Mouse (Mus musculus): ENCODE results near the gene Fdxacb1. TPM values are rescaled to one million over a fixed set of nuclear protein-coding genes. Genes with fewer than 3 reads are reported as not detected.

Fdxacb1 gene
- total and polyA plus RNA-seq, 2 experiments from 2014 or later = 7.9 to 10.0 TPM

DNA sequence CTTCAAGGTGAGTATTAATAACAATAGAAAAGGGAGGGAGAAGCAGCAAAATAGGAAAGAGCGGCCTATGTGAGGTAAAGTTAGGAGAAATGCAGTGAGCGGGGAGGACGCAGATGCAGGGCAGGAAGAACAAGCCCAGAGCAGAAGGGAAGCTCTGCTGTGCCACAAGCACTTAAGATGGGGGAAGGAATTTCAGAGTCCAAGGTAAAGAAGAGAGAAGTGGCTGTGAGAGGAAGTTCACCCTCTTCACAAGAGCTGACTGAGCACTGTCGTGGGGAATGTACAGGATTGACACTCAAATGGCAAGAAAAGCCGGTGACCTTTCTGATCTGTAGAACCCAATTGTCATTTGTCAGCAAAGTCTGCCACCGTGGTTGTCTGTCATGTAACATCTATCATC lies 50.0 kb downstream of the Fdxacb1 start:
- no peaks in the 10 kb centered on the region for H3K4me1 ChIP-seq (ENCODE audit: control insufficient read depth, insufficient read depth)
- no peak overlapping the region for H3K4me3 ChIP-seq (ENCODE audit: low read depth, low read length)
- no peak overlapping the region for H3K9ac ChIP-seq (replicated peaks; ENCODE audit: low read depth, low read length)
- TF ChIP-seq CTCF (IDR thresholded peaks at IDR 0.05; ENCODE audit: low read depth) = no peak
- TF ChIP-seq EP300 (IDR thresholded peaks at IDR 0.05; ENCODE audit: low read depth) = no peak
- ATAC-seq (ENCODE audit: insufficient read depth, low read depth) (no peak), DNase-seq (ENCODE audit: low spot score) (no peak)
- H3K4me2 ChIP-seq (ENCODE audit: low read depth, low read length) = no peak overlapping the region
- H3K9me3 ChIP-seq (replicated peaks; ENCODE audit: control insufficient read depth, low read length) = no peaks in the 10 kb centered on the region
- no peaks in the 10 kb centered on the region for H3K27me3 ChIP-seq (ENCODE audit: control insufficient read depth, insufficient read depth, low read length)
- WGBS = 84% methylated on average over 6 of the region's 6 CpGs
- peaks cover 29% of the 10 kb centered on the region for H3K36me3 ChIP-seq (replicated peaks; ENCODE audit: control insufficient read depth, insufficient read depth, low read length)
- no peak overlapping the region for H3K27ac ChIP-seq (ENCODE audit: low read depth)

DNA sequence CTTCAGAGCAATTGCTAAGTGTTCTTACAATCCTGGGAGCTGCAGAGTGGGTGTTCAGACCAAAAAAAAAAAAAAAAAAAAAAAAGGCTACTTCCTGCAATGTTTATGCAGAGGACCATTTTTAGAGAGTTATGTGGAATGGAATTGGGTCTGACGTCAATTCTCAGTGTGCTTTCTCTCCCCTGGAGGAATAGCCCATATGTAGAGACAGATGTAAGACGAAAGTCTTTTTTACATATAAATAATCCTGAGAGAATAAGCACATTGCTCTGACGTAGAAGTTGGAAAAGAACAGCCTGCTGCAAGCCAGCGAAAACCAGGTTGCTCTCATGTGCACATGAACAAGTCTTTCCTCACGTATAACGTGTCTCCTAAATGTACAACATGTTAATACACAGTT lies 51.7 kb downstream of the Fdxacb1 start:
- Histone ChIP-seq H3K4me3 (ENCODE audit: low read depth, low read length) (no peak overlapping the region), H3K27ac (ENCODE audit: low read depth) (no peak overlapping the region), H3K9ac (replicated peaks; ENCODE audit: low read depth, low read length) (no peak overlapping the region), H3K9me3 (replicated peaks; ENCODE audit: control insufficient read depth, low read length) (no peaks in the 10 kb centered on the region), H3K4me2 (ENCODE audit: low read depth, low read length) (no peak overlapping the region), H3K4me1 (ENCODE audit: control insufficient read depth, insufficient read depth) (no peaks in the 10 kb centered on the region), H3K27me3 (ENCODE audit: control insufficient read depth, insufficient read depth, low read length) (no peaks in the 10 kb centered on the region), H3K36me3 (replicated peaks; ENCODE audit: control insufficient read depth, insufficient read depth, low read length) (peaks cover 29% of the 10 kb centered on the region)
- WGBS = 89% methylated on average over 6 of the region's 6 CpGs
- no peak for DNase-seq (ENCODE audit: low spot score)
- no peak for TF ChIP-seq EP300 (IDR thresholded peaks at IDR 0.05; ENCODE audit: low read depth)
- no peak for TF ChIP-seq CTCF (IDR thresholded peaks at IDR 0.05; ENCODE audit: low read depth)
- no peak for ATAC-seq (ENCODE audit: insufficient read depth, low read depth)

GRCm38 (mm10) chr9:50821651-50822050 lies 53.6 kb downstream of the Fdxacb1 start:
- Histone ChIP-seq H3K36me3 (replicated peaks; ENCODE audit: control insufficient read depth, insufficient read depth, low read length) (peaks cover 29% of the 10 kb centered on the region), H3K27ac (ENCODE audit: low read depth) (no peak overlapping the region), H3K4me1 (ENCODE audit: control insufficient read depth, insufficient read depth) (no peaks in the 10 kb centered on the region), H3K9me3 (replicated peaks; ENCODE audit: control insufficient read depth, low read length) (no peaks in the 10 kb centered on the region), H3K4me3 (ENCODE audit: low read depth, low read length) (no peak overlapping the region), H3K27me3 (ENCODE audit: control insufficient read depth, insufficient read depth, low read length) (no peaks in the 10 kb centered on the region), H3K9ac (replicated peaks; ENCODE audit: low read depth, low read length) (no peak overlapping the region), H3K4me2 (ENCODE audit: low read depth, low read length) (no peak overlapping the region)
- no peak for DNase-seq (ENCODE audit: low spot score)
- ATAC-seq (ENCODE audit: insufficient read depth, low read depth) = no peak
- no peak for TF ChIP-seq EP300 (IDR thresholded peaks at IDR 0.05; ENCODE audit: low read depth)
- WGBS = 94% methylated on average over 6 of the region's 6 CpGs

DNA sequence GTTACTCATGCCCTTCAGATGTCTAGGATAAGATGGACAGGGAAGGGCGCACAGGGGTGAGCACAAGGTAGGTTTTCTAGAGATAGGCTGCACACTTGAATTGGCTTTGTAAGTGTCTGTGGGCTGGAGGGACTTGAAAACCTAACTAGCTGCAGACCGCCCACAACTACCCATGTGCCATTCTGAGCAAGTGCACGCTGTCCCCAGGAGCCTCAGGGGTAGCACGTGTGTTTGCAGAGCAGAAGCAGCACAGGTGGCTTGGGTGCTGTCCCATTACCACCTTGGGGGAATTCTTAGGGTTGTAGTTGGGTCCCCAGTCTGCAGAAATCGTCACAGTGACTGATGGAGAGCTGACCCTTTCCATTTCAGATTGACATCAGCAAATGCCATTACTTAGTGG lies 54.2 kb downstream of the Fdxacb1 start:
- WGBS = 87% methylated on average over 5 of the region's 5 CpGs
- Histone ChIP-seq H3K27ac (ENCODE audit: low read depth) (no peak overlapping the region), H3K4me2 (ENCODE audit: low read depth, low read length) (no peak overlapping the region), H3K4me3 (ENCODE audit: low read depth, low read length) (no peak overlapping the region), H3K9me3 (replicated peaks; ENCODE audit: control insufficient read depth, low read length) (no peaks in the 10 kb centered on the region), H3K27me3 (ENCODE audit: control insufficient read depth, insufficient read depth, low read length) (no peaks in the 10 kb centered on the region), H3K9ac (replicated peaks; ENCODE audit: low read depth, low read length) (no peak overlapping the region), H3K4me1 (ENCODE audit: control insufficient read depth, insufficient read depth) (no peaks in the 10 kb centered on the region), H3K36me3 (replicated peaks; ENCODE audit: control insufficient read depth, insufficient read depth, low read length) (peaks cover 29% of the 10 kb centered on the region)
- TF ChIP-seq CTCF (IDR thresholded peaks at IDR 0.05; ENCODE audit: low read depth) (no peak), EP300 (IDR thresholded peaks at IDR 0.05; ENCODE audit: low read depth) (no peak)
- no peak for DNase-seq (ENCODE audit: low spot score)
- ATAC-seq (ENCODE audit: insufficient read depth, low read depth) = no peak

Other genes with a start within 250 kb of the Fdxacb1 start
- gene Pts, start 239.5 kb upstream of the Fdxacb1 start, total RNA-seq (2014; rRNA removed; ENCODE audit: low replicate concordance) = 29.7 and 147 TPM in 2 replicates
- gene Pts, start 239.5 kb upstream of the Fdxacb1 start, polyA plus RNA-seq (2015; fragmentation: Nextera tagmentation; extraction: Ambion mirVana) = 93.1 and 97.8 TPM in 2 replicates
- gene Il18, start 213.4 kb upstream of the Fdxacb1 start, total RNA-seq (2014; rRNA removed; ENCODE audit: low replicate concordance) = 0.46 and 2.4 TPM in 2 replicates
- 2.9 and 4.7 TPM in 2 replicates for gene Il18, start 213.4 kb upstream of the Fdxacb1 start, polyA plus RNA-seq (2015; fragmentation: Nextera tagmentation; extraction: Ambion mirVana)
- gene Bco2, start 213.1 kb upstream of the Fdxacb1 start, total RNA-seq (2014; rRNA removed; ENCODE audit: low replicate concordance) = not detected in 2 replicates
- 0.07 TPM in 1 of 2 replicates, not detected in the other for gene Bco2, start 213.1 kb upstream of the Fdxacb1 start, polyA plus RNA-seq (2015; fragmentation: Nextera tagmentation; extraction: Ambion mirVana)
- gene Tex12, start 206.9 kb upstream of the Fdxacb1 start, total RNA-seq (2014; rRNA removed; ENCODE audit: low replicate concordance) = not detected in 2 replicates
- gene Tex12, start 206.9 kb upstream of the Fdxacb1 start, polyA plus RNA-seq (2015; fragmentation: Nextera tagmentation; extraction: Ambion mirVana) = not detected in 2 replicates
- gene Sdhd, start 164.4 kb upstream of the Fdxacb1 start, total RNA-seq (2014; rRNA removed; ENCODE audit: low replicate concordance) = 980 and 992 TPM in 2 replicates
- 1,236 and 1,240 TPM in 2 replicates for gene Sdhd, start 164.4 kb upstream of the Fdxacb1 start, polyA plus RNA-seq (2015; fragmentation: Nextera tagmentation; extraction: Ambion mirVana)
- 115 and 163 TPM in 2 replicates for gene Timm8b, start 164.3 kb upstream of the Fdxacb1 start, total RNA-seq (2014; rRNA removed; ENCODE audit: low replicate concordance)
- gene Timm8b, start 164.3 kb upstream of the Fdxacb1 start, polyA plus RNA-seq (2015; fragmentation: Nextera tagmentation; extraction: Ambion mirVana) = 445 and 461 TPM in 2 replicates
- gene Pih1d2, start 150.9 kb upstream of the Fdxacb1 start, total RNA-seq (2014; rRNA removed; ENCODE audit: low replicate concordance) = 0.27 TPM in 1 of 2 replicates, not detected in the other
- gene Pih1d2, start 150.9 kb upstream of the Fdxacb1 start, polyA plus RNA-seq (2015; fragmentation: Nextera tagmentation; extraction: Ambion mirVana) = 1.2 and 1.5 TPM in 2 replicates
- 10.0 and 14.5 TPM in 2 replicates for gene Nkapd1, start 150.8 kb upstream of the Fdxacb1 start, total RNA-seq (2014; rRNA removed; ENCODE audit: low replicate concordance)
- gene Nkapd1, start 150.8 kb upstream of the Fdxacb1 start, polyA plus RNA-seq (2015; fragmentation: Nextera tagmentation; extraction: Ambion mirVana) = 13.4 and 14.3 TPM in 2 replicates
- 155 and 215 TPM in 2 replicates for gene Dlat, start 108.5 kb upstream of the Fdxacb1 start, total RNA-seq (2014; rRNA removed; ENCODE audit: low replicate concordance)
- gene Dlat, start 108.5 kb upstream of the Fdxacb1 start, polyA plus RNA-seq (2015; fragmentation: Nextera tagmentation; extraction: Ambion mirVana) = 203 and 204 TPM in 2 replicates
- gene Dixdc1, start 28.7 kb upstream of the Fdxacb1 start, total RNA-seq (2014; rRNA removed; ENCODE audit: low replicate concordance) = 7.7 and 19.8 TPM in 2 replicates
- gene Dixdc1, start 28.7 kb upstream of the Fdxacb1 start, polyA plus RNA-seq (2015; fragmentation: Nextera tagmentation; extraction: Ambion mirVana) = 6.9 and 7.1 TPM in 2 replicates
- gene 2310030G06Rik, start 21.7 kb upstream of the Fdxacb1 start, total RNA-seq (2014; rRNA removed; ENCODE audit: low replicate concordance) = 3.6 and 4.8 TPM in 2 replicates
- gene 2310030G06Rik, start 21.7 kb upstream of the Fdxacb1 start, polyA plus RNA-seq (2015; fragmentation: Nextera tagmentation; extraction: Ambion mirVana) = 10.6 and 11.0 TPM in 2 replicates
- gene Cryab, start 16.9 kb upstream of the Fdxacb1 start, total RNA-seq (2014; rRNA removed; ENCODE audit: low replicate concordance) = 758 and 766 TPM in 2 replicates
- gene Cryab, start 16.9 kb upstream of the Fdxacb1 start, polyA plus RNA-seq (2015; fragmentation: Nextera tagmentation; extraction: Ambion mirVana) = 1,736 and 1,781 TPM in 2 replicates
- gene Hspb2, start 15.9 kb upstream of the Fdxacb1 start, total RNA-seq (2014; rRNA removed; ENCODE audit: low replicate concordance) = 241 and 266 TPM in 2 replicates
- gene Hspb2, start 15.9 kb upstream of the Fdxacb1 start, polyA plus RNA-seq (2015; fragmentation: Nextera tagmentation; extraction: Ambion mirVana) = 309 and 313 TPM in 2 replicates
- 23.9 and 24.2 TPM in 2 replicates for gene Alg9, start 6.8 kb downstream of the Fdxacb1 start, total RNA-seq (2014; rRNA removed; ENCODE audit: low replicate concordance)
- gene Alg9, start 6.8 kb downstream of the Fdxacb1 start, polyA plus RNA-seq (2015; fragmentation: Nextera tagmentation; extraction: Ambion mirVana) = 11.4 and 11.9 TPM in 2 replicates
- gene 1110032A03Rik, start 7.3 kb downstream of the Fdxacb1 start, total RNA-seq (2014; rRNA removed; ENCODE audit: low replicate concordance) = 8.0 and 39.5 TPM in 2 replicates
- gene 1110032A03Rik, start 7.3 kb downstream of the Fdxacb1 start, polyA plus RNA-seq (2015; fragmentation: Nextera tagmentation; extraction: Ambion mirVana) = 32.6 and 36.8 TPM in 2 replicates
- gene Ppp2r1b, start 77.1 kb downstream of the Fdxacb1 start, total RNA-seq (2014; rRNA removed; ENCODE audit: low replicate concordance) = 7.5 and 15.3 TPM in 2 replicates
- 15.3 and 17.8 TPM in 2 replicates for gene Ppp2r1b, start 77.1 kb downstream of the Fdxacb1 start, polyA plus RNA-seq (2015; fragmentation: Nextera tagmentation; extraction: Ambion mirVana)
- 23.9 and 40.9 TPM in 2 replicates for gene Sik2, start 240.8 kb downstream of the Fdxacb1 start, total RNA-seq (2014; rRNA removed; ENCODE audit: low replicate concordance)
- 7.0 and 9.1 TPM in 2 replicates for gene Sik2, start 240.8 kb downstream of the Fdxacb1 start, polyA plus RNA-seq (2015; fragmentation: Nextera tagmentation; extraction: Ambion mirVana)